Mouse (Mus musculus) ES-E14 (cell line): Measurements from ENCODE around the gene Spindoc. TPM values are rescaled to one million over a fixed set of nuclear protein-coding genes. Genes with fewer than 3 reads are reported as not detected.

Source experiments
- DNase-seq: peaks from one replicate; pipeline ENCODE4 v3.0.0-alpha.2; 2013; ENCODE audit warnings: low read depth, low spot score
- H3K27ac ChIP-seq: 2 replicates; pipeline ENCODE4 v1.5.1; 2012; ENCODE audit warnings: low read depth, mild to moderate bottlenecking, low read length, moderate library complexity, mixed read lengths; ENCODE audit not compliant: poor library complexity, insufficient read depth, severe bottlenecking
- H3K36me3 ChIP-seq: 2 replicates; pipeline ENCODE4 v1.6.1; 2012; ENCODE audit warnings: mild to moderate bottlenecking, low read length, moderate library complexity, mixed read lengths; ENCODE audit not compliant: control insufficient read depth, poor library complexity, insufficient read depth, severe bottlenecking
- H3K4me1 ChIP-seq, 2 experiments: fragments of 150-350 bp in 1 of 2; sonication (generic) in 1 of 2; 2 replicates each; pipeline ENCODE4 v1.6.1; 2012; ENCODE audit warnings: low read length in 2 of 2, mild to moderate bottlenecking in 1 of 2, mixed read lengths in 1 of 2; ENCODE audit not compliant: control insufficient read depth in 2 of 2, insufficient read depth in 2 of 2, poor library complexity in 1 of 2
- H3K4me3 ChIP-seq, 2 experiments: fragments of 150-350 bp in 1 of 2; sonication (generic) in 1 of 2; 2 replicates each; pipeline ENCODE4 v1.5.1; 2012; ENCODE audit warnings: low read length in 2 of 2, low read depth in 1 of 2, mild to moderate bottlenecking in 1 of 2, mixed read lengths in 1 of 2; ENCODE audit not compliant: insufficient read depth in 1 of 2, poor library complexity in 1 of 2, severe bottlenecking in 1 of 2
- H3K9ac ChIP-seq: 2 replicates; pipeline ENCODE4 v1.6.1; 2012; ENCODE audit warnings: low read depth, mild to moderate bottlenecking, low read length, mixed read lengths; ENCODE audit not compliant: poor library complexity, insufficient read depth, severe bottlenecking
- H3K9me3 ChIP-seq: fragments of 150-350 bp; sonication (generic); 2 replicates; pipeline ENCODE4 v1.6.1; 2012; ENCODE audit warnings: low read depth, mild to moderate bottlenecking, low read length; ENCODE audit not compliant: control insufficient read depth, insufficient read depth
- CHD2 ChIP-seq: IDR thresholded peaks from 2 replicates; pipeline ENCODE4 v1.6.1; 2014; ENCODE audit warnings: mild to moderate bottlenecking, low read depth, low read length, inconsistent platforms
- HCFC1 ChIP-seq: IDR thresholded peaks from 2 replicates; pipeline ENCODE4 v1.6.1; 2012; ENCODE audit warnings: low read length, inconsistent platforms, borderline replicate concordance; ENCODE audit not compliant: insufficient read depth
- MAFK ChIP-seq: IDR thresholded peaks from 2 replicates; pipeline ENCODE4 v1.6.1; 2014; ENCODE audit warnings: mild to moderate bottlenecking, low read depth, low read length, inconsistent platforms; ENCODE audit not compliant: insufficient read depth
- ZC3H11A ChIP-seq: IDR thresholded peaks from 2 replicates; pipeline ENCODE4 v1.6.1; 2012; ENCODE audit warnings: low read depth, mild to moderate bottlenecking, inconsistent platforms, low read length, borderline replicate concordance
- ZNF384 ChIP-seq: IDR thresholded peaks from 2 replicates; pipeline ENCODE4 v1.6.1; 2012; ENCODE audit warnings: low read depth, low read length, inconsistent platforms
- in situ Hi-C, 2 experiments: fragments of 600-800 bp; cut with MboI; formaldehyde crosslinking; loops; one replicate each; pipeline ENCODE4 v1.15.1; 2025; ENCODE audit warnings: low sequenced_read_pairs in 2 of 2, inconsistent platforms in 1 of 2; ENCODE audit not compliant: unreplicated experiment in 2 of 2
- total RNA-seq: library from RNA; depleted of rRNA; stranded (reverse); fragments of 300-350 nt; gene quantifications from 2 replicates; pipeline ENCODE4 v1.2.3, GENCODE M21; 2012; rRNA removed

Spindoc gene
- total RNA-seq: 36.8 and 40.0 TPM in 2 replicates

GRCm38 (mm10) chr19:7382903-7383865 is at the start of gene Spindoc:
Gene Spindoc, minus strand, starts transcription at chr19:7382994.
- Histone ChIP-seq H3K9me3 (no peaks in the 10 kb centered on the region), H3K9ac (peak within 1 kb of the TSS; percentile 92), H3K36me3 (peaks cover 2% of the 10 kb centered on the region), H3K27ac (peak within 1 kb of the TSS; percentile 73), H3K4me3 (peak within 1 kb of the TSS; percentile 79 to 84), H3K4me1 (peaks cover 3 to 14% of the 10 kb centered on the region in 2 experiments; a peak in 2 of 4 replicates)
- peak; percentile 90 for DNase-seq
- in situ Hi-C loops: no loop called here
- no peak for TF ChIP-seq MAFK
- no peak for TF ChIP-seq CHD2
- TF ChIP-seq HCFC1: no peak

DNA sequence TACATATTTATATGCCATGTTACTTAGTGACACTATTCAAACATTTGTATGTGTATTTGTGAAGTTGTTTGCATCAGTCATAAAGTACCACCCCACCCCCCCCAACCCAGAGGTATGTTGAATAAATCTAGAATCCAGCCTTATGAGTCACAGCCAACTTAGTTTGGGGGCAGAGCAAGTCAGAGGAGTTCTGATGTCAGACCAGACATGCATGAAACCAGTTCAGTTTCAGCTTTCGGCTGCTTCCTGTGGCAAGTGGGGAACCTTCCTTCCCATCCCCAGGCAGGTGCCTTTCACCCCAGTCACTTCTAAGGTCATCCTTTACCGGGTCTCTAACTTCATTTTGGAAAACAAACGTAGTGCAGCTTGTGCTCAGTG is 42.6 kb upstream of the Spindoc start:
- in situ Hi-C loops: no loop called here
- TF ChIP-seq CHD2: no peak
- TF ChIP-seq ZC3H11A: no peak
- no peak for TF ChIP-seq MAFK
- TF ChIP-seq ZNF384: no peak
- no peak for TF ChIP-seq HCFC1
- no peak overlapping the region for H3K9ac ChIP-seq
- H3K4me1 ChIP-seq: peaks cover 0 to 8% of the 10 kb centered on the region in 2 experiments; a peak in 2 of 4 replicates
- peaks cover 18% of the 10 kb centered on the region for H3K36me3 ChIP-seq
- H3K27ac ChIP-seq: no peak overlapping the region
- H3K9me3 ChIP-seq: no peaks in the 10 kb centered on the region
- no peak for DNase-seq
- no peak overlapping the region for H3K4me3 ChIP-seq

DNA sequence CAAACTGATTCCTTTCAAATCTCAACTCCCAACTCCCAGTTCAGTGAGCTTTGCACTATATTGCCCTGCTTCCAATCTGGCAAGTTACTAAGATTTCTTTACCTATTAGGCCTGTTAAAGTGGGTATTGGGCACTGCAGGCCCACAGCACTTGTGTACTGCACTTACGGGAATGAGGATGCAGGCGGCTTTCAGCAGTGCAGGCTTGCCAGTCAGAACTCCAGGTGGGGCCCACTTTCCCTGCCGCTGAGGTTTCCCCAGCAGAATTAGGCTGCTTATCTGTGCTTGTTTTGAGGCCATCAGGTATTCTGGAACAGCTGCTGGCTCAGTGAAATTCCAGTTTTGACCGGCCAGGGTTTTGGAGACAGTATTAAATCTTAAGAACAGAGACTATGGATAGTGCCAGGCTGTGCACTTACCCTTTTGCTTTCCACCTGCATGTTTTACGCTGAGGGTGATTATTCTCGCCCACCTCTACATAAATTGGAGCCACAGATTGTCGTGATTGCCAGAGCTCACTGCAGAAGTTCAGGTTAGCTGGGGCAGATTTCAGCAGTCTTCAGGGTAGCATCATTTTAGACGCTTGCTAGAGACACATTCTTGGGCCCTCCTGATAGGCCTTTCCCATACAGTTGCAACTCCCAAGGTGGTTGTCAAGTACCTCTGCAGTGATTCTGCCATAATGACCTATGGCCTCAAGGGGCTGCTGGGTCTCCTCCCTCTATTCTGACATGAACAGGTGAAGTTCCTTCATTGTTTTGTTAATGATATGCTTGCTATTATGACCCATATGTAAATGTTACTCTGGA is 42.0 kb upstream of the Spindoc start:
- Histone ChIP-seq H3K4me3 (no peak overlapping the region), H3K9ac (no peak overlapping the region), H3K4me1 (peaks cover 0 to 11% of the 10 kb centered on the region in 2 experiments; a peak in 2 of 4 replicates), H3K36me3 (peaks cover 22% of the 10 kb centered on the region), H3K27ac (no peak overlapping the region), H3K9me3 (no peaks in the 10 kb centered on the region)
- no peak for TF ChIP-seq MAFK
- no peak for TF ChIP-seq HCFC1
- TF ChIP-seq CHD2: no peak
- no peak for TF ChIP-seq ZC3H11A
- TF ChIP-seq ZNF384: no peak
- no peak for DNase-seq
- in situ Hi-C loops: no loop called here

DNA sequence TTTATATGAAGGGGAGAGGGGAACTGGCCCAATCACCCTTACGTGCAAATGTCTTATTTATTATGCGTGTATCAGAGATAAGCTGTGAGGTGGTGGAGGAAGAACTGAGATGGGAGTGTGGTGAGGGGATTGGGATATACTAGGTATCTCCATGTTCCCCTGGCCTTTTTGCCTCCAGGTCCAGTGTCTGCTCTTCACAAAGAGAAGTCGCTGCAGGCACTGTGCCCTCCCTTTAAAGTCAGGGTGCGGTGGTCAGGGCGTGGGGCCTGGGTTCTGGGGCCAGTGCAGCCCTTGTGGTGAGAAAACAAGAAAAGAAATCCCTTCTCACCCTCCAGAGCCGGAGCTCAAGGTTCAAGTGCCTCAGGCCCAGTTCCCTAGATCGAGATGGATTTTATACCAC is 41.3 kb upstream of the Spindoc start:
- H3K27ac ChIP-seq: no peak overlapping the region
- no peak for TF ChIP-seq CHD2
- TF ChIP-seq MAFK: no peak
- no peak for TF ChIP-seq ZC3H11A
- TF ChIP-seq ZNF384: no peak
- TF ChIP-seq HCFC1: no peak
- no peak for DNase-seq
- H3K36me3 ChIP-seq: peaks cover 22% of the 10 kb centered on the region
- H3K9me3 ChIP-seq: no peaks in the 10 kb centered on the region
- no peak overlapping the region for H3K4me3 ChIP-seq
- peaks cover 0 to 14% of the 10 kb centered on the region in 2 experiments; a peak in 2 of 4 replicates for H3K4me1 ChIP-seq
- no peak overlapping the region for H3K9ac ChIP-seq
- in situ Hi-C loops: no loop called here
